Mouse (Mus musculus): ENCODE results near the gene Myl7. TPM values are rescaled to one million over a fixed set of nuclear protein-coding genes. Genes with fewer than 3 reads are reported as not detected.

The Myl7 gene
- polyA plus RNA-seq, 1 experiment from 2014 or later, result 3.7 TPM

- Histone ChIP-seq H3K9ac (no peak overlapping the region), H3K27ac (peak overlapping the region; percentile 39; the same call in 1 of the 2 replicates), H3K4me1 (peaks cover 29% of the 10 kb centered on the region), H3K4me2 (no peak overlapping the region), H3K27me3 (no peaks in the 10 kb centered on the region), H3K9me3 (no peaks in the 10 kb centered on the region), H3K4me3 (no peak overlapping the region), H3K36me3 (no peaks in the 10 kb centered on the region)
- 25% methylated on average over 6 of the region's 6 CpGs for WGBS
- ATAC-seq (ENCODE audit: insufficient number of reproducible peaks, low FRiP score, low TSS enrichment, low read depth), result peak; percentile 65
These were observed 49.8 kb downstream of the Myl7 start for GRCm38 (mm10) chr11:5848741-5849140.

DNA sequence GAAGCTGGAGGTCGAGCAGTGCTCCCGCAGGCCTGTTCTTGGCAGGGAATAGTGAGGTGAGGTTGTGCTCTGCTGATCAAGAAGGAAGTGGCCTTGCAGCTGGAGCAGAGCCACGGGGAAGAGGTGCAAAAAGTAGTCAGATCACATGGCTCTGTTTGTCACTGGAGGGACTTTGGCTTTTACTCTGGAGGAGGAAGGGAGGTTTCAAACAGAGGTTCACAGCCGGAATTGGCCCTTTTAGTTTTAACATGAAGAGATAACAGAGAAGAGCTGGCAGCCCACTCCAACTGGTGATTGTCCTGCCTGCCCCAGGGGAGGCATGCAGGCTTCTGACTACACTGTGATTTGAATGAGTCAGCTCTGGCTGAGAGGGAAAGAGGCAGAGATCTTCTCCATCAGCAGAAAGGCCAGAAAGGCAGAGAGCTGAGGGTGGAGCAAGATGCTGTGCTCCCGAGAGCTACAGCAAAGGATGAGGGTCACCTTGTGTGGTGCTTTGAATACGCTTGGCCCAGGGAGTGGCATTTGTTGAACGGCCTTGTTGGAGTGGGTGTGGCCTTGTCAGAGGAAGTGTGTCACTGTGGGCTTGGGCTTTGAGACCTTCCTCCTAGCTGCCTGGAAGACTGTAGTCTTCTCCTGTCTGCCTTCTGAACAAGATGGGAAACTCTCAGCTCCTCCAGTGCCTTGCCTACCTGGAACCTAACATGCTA lies 51.8 kb downstream of the Myl7 start:
- H3K27ac ChIP-seq, result no peak overlapping the region
- no peaks in the 10 kb centered on the region for H3K9me3 ChIP-seq
- 55% methylated on average over 7 of the region's 7 CpGs for WGBS
- H3K27me3 ChIP-seq, result no peaks in the 10 kb centered on the region
- peaks cover 22% of the 10 kb centered on the region for H3K4me1 ChIP-seq
- ATAC-seq (ENCODE audit: insufficient number of reproducible peaks, low FRiP score, low TSS enrichment, low read depth), result no peak
- H3K4me2 ChIP-seq, result no peak overlapping the region
- H3K36me3 ChIP-seq, result no peaks in the 10 kb centered on the region
- H3K4me3 ChIP-seq, result no peak overlapping the region
- no peak overlapping the region for H3K9ac ChIP-seq

Other genes starting within 250 kb of the Myl7 start
- gene Mrps24, start 183.1 kb downstream of the Myl7 start, polyA plus RNA-seq (2015; fragmentation: Nextera tagmentation; extraction: Ambion mirVana), result 164 and 170 TPM in 2 replicates
- gene Urgcp, start 136.4 kb downstream of the Myl7 start, polyA plus RNA-seq (2015; fragmentation: Nextera tagmentation; extraction: Ambion mirVana), result 28.5 and 29.1 TPM in 2 replicates
- gene Dbnl, start 110.3 kb downstream of the Myl7 start, polyA plus RNA-seq (2015; fragmentation: Nextera tagmentation; extraction: Ambion mirVana), result 143 and 152 TPM in 2 replicates
- gene Pgam2, start 95.0 kb downstream of the Myl7 start, polyA plus RNA-seq (2015; fragmentation: Nextera tagmentation; extraction: Ambion mirVana), result 68.7 and 217 TPM in 2 replicates
- gene Polm, start 60.8 kb downstream of the Myl7 start, polyA plus RNA-seq (2015; fragmentation: Nextera tagmentation; extraction: Ambion mirVana), result 10.4 and 11.6 TPM in 2 replicates
- gene Aebp1, start 36.8 kb downstream of the Myl7 start, polyA plus RNA-seq (2015; fragmentation: Nextera tagmentation; extraction: Ambion mirVana), result 78.4 and 83.4 TPM in 2 replicates
- 116 and 118 TPM in 2 replicates for gene Pold2, start 20.5 kb downstream of the Myl7 start, polyA plus RNA-seq (2015; fragmentation: Nextera tagmentation; extraction: Ambion mirVana)
- 1.1 and 1.3 TPM in 2 replicates for gene Gck, start 51.3 kb upstream of the Myl7 start, polyA plus RNA-seq (2015; fragmentation: Nextera tagmentation; extraction: Ambion mirVana)
- 67.4 and 77.4 TPM in 2 replicates for gene Ykt6, start 56.9 kb upstream of the Myl7 start, polyA plus RNA-seq (2015; fragmentation: Nextera tagmentation; extraction: Ambion mirVana)
- gene Camk2b, start 167.6 kb upstream of the Myl7 start, polyA plus RNA-seq (2015; fragmentation: Nextera tagmentation; extraction: Ambion mirVana), result 2.6 and 4.4 TPM in 2 replicates